Mouse (Mus musculus): ENCODE measurements around the gene Lrrc19. TPM values are rescaled to one million over a fixed set of nuclear protein-coding genes. Genes with fewer than 3 reads are reported as not detected.

Gene Lrrc19
- polyA plus RNA-seq, 1 experiment from 2014 or later = 0.29 TPM

- no peaks in the 10 kb centered on the region for H3K9me3 ChIP-seq (replicated peaks)
- no peak overlapping the region for H3K4me2 ChIP-seq
- 64% methylated on average over 4 of the region's 4 CpGs for WGBS
- peaks cover 8% of the 10 kb centered on the region for H3K4me1 ChIP-seq (replicated peaks)
- H3K27ac ChIP-seq (ENCODE audit: poor library complexity, severe bottlenecking) = no peak overlapping the region
- no peak for ATAC-seq (ENCODE audit: insufficient number of reproducible peaks, low FRiP score)
- no peaks in the 10 kb centered on the region for H3K27me3 ChIP-seq (replicated peaks)
- peaks cover 3% of the 10 kb centered on the region; the same call in 1 of the 2 replicates for H3K36me3 ChIP-seq
- no peak overlapping the region for H3K4me3 ChIP-seq
- no peak overlapping the region for H3K9ac ChIP-seq
These were observed 58.1 kb downstream of the Lrrc19 start for GRCm38 (mm10) chr4:94591765-94592381.

MicroRNAs encoded within 50 kb of the gene (microRNA counts, 519-probe panel; counts per million panel counts)
- microRNA mmu-miR-872 = 4,761 counts per million, percentile 51 among the panel's probes with 10 or more counts

Small RNAs within 50 kb of the gene (microRNA-seq; reads per million reads assigned to microRNA genes)
- gene Mir872 = 1,362 reads per million, percentile 81 among the genes with 10 or more reads in this experiment

Other genes with a start within 250 kb of the Lrrc19 start
- 0.77 TPM in 1 of 2 replicates, not detected in the other for gene Gm10306, start 93.6 kb downstream of the Lrrc19 start, polyA plus RNA-seq (2016; fragmentation: Nextera tagmentation; extraction: Ambion mirVana)
- 15.8 and 16.6 TPM in 2 replicates for gene Caap1, start 93.3 kb downstream of the Lrrc19 start, polyA plus RNA-seq (2016; fragmentation: Nextera tagmentation; extraction: Ambion mirVana)
- gene Plaa, start 46.9 kb downstream of the Lrrc19 start, polyA plus RNA-seq (2016; fragmentation: Nextera tagmentation; extraction: Ambion mirVana) = 69.9 and 70.8 TPM in 2 replicates
- 17.2 and 17.9 TPM in 2 replicates for gene Ift74, start 35.7 kb downstream of the Lrrc19 start, polyA plus RNA-seq (2016; fragmentation: Nextera tagmentation; extraction: Ambion mirVana)
- 66.6 and 70.6 TPM in 2 replicates for gene Tek, start 89.1 kb upstream of the Lrrc19 start, polyA plus RNA-seq (2016; fragmentation: Nextera tagmentation; extraction: Ambion mirVana)

Data from heart, embryonic 12.5 days (tissue).